Mouse (Mus musculus) urinary bladder, adult 18-20 months (tissue): ENCODE results near the gene Shroom1.
A peak's percentile ranks its signal among the peaks of the same experiment; 100 is the strongest.

ENCODE experiments used
- DNase-seq, 2 experiments: peaks; one replicate each; pipeline ENCODE4 v3.0.0; 2022; ENCODE audit warnings: low spot score in 2 of 2, mixed read lengths in 2 of 2

The Shroom1 gene

DNA sequence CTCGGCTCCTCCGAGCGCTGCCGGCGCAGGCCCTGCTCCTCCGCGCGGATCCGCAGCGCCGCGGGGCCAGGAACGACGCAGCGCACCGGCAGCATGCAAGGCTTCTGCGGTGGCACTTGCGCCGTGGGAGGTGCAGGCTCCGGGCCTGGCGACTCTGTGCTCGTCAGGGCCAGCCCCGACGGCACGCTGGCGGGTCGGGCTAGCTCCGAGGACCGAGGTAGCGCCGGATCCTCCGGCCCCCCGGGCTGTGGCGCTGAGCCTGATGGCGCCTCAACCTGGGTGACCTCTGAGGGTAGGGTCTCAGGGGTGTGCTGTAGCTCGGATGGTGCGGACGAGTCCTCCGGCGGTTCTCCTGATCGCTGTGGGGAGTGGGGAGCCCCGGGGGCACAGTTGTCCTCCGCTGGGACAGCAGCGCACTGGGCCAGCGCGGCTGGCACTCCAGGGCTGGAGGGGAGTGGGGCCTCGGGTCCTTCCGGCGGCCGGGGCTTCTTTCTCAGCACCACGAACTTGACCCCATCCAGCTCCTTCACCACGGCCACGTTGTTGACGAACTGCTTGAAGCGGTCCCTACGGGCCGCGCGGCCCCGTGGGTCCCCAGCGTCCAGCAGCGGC lies 22.3 kb downstream of the Shroom1 start:
- no peak for DNase-seq

DNA sequence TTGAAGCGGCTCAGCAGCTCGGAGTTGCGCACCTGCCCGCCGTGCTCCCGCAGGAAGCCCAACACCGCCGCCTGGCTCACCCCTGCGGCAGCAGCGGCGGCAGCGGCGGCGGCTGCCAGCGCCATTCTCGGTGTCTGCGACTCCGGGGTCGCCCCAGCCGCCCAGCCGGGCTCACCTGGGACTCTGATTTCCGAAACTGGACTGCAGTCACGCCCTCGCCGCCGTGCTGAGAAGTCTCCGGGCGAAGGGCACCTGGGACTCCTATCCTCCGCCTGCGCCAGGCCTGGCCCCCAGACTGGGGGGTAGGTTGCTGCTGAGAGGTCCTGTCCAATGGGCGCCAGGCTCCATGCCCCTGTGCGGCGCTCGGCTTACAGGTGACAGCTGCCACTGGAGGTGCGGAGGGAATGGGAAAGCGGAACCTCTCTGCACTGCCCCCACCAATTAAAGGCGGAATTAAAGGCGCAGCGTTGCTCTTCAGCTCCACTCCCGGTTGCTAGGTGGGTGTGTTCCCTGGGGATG lies 22.8 kb downstream of the Shroom1 start, which contains the start of the genes Gm9945 and Sowaha:
Gm9945 (plus strand) TSS at position 384 of the 519 bp plus-strand sequence.
Sowaha (minus strand) TSS at position 492 of the 519 bp plus-strand sequence.
- DNase-seq = peak; percentile 44 to 75

DNA sequence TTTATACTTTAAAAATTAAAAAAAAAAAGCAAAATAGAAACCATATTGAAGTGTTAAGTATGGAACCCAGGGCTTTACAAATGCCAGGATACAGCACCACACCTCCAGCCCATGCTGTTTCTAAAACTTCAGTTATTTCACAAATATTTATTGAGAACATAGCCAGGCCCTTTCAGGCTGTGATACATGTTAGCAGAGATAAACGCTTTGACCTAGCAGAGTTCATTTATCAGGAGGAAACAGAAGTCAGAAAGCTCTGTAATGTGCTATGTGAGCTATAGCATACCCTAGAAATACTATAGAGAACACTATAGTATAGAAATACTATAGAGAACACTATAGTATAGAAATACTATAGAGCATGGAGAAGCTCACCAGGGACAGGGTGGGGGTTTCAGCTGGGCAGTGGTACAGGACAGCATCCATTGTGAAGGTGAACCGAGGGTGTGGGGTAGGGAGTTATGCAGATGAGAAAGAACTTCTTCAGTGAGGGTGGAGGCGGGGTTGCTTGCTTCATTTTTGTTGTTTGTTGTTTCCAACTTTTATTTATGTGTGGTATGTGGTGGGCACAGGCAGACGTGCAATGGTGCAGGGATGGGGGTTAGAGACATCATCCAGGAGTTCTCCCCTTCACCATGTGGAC lies 24.2 kb downstream of the Shroom1 start:
- no peak for DNase-seq

DNA sequence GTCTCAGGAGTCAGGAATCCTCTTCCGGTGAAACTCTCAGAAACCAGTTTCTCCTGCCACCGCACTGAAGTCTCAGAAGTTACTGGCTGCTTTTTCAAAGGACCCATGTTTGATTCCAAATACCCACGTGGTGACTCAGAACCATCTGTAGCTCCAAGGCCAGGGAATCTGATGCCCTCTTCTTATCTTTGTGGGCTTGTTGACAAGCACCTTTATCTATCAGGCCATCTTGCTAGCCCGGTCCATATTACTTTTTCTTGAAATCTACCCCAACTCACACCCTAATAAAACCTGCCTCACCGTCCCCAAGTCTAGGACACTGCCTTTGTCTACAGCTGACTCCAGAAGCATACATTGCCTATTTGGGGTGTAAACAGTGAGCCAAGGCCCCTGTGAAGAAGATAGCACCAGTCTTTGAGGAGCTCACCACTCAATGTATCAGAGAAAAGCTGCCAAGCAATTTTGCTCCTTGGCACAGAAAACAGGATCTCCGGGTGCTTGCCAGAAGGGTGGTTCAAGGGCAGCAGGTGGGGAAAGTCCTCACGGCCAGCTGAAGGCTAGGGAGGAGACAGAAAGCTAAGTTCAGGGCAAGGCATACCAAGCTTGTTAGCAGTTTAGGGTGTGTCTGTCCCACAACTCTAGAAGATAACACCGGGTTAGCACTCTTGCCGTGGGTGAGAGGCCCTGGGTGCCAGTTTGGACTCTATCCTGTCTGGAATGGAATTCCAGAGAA lies 26.3 kb downstream of the Shroom1 start:
- DNase-seq = peak in 1 of 2 experiments; percentile 46

DNA sequence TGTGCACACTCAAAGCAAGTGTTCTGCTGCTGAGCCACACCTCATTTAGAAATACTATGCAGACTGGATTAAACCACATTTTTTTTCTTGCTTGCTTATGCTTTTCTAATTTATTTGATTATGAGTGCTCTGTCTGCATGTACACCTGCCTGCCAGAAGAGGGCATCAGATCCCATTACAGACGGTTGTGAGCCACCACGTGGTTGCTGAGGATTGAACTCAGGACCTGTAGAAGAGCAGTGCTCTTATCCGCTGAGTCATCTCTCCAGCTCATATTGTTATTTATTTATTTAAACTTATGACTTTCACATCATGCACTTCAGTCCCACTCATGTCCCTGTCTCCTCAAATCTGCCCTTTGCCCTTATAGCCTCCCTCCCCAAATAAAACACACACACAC lies 28.7 kb downstream of the Shroom1 start:
- DNase-seq = no peak

DNA sequence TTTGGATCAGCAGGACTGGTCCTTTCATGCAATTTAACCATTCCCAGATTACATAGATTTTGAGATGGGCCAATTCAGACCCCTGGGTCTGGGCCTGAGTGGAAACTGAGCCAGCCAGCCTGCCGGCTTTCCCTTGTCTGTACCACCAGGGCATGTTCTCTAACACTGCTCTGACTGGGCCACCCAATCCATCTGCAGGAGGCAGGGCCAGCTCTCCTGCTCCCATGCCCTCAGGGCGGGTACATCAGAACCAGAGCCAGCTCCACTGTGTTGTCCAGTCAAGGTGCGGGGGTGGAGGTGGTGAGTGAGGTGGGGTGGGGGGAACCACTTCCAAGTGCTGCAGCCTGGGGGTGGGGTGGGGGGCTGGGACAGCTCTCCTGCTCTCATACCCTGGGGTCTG lies 29.3 kb downstream of the Shroom1 start:
- no peak for DNase-seq

DNA sequence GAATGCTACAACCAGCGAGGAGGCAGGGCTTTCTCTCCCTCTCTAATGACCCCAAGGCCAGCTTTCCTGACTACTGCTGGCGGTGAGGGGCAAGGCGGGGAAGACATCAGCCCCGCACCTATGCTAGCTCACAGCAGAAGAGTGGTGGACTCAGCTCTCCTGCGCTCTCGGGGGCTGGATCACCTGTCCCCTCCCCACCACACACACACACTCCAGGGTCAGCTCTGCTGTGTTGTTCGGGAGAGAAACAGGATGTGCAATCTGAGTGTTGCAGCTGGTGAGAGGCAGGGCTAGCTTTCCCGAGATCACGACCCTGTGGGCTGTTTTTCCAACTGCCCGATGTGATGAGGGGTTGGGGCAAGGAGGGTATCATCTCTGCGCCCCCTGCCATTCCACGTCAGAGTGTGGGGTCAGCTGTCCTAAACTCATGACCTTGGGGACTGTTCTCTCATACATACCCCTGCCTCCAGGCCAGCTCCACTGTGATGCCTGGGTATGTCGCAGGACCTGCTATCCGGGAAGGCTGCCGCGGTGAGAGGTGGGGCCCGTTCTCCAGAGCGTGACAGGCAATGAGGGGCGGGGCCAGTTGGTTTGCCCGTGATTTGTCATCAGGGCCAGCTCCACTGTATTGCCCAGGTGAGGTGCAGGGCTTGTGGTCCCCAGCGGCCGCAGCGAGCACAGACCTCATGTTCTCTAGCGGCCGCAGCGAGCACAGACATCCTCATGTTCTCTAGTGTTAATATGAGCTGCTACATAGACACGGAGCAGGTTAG lies 30.0 kb downstream of the Shroom1 start:
- DNase-seq = peak; percentile 52 to 72

DNA sequence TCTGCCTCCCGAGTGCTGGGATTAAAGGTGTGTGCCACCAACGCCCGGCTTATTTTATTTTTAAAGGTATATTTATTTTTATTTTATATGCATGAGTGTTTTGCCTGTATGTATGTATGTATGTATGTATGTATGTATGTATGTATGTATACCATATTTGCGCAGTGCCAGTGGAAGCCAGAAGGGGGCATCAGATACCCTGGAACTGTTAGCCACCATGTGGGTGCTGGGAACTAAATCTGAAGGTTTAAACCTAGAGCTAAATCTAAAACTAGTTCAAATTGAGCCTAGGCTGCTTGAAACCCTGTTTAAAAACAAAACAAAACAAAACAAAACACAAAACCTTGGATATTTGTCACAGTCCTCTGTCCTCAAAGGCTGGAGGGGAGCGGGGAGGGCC lies 32.0 kb downstream of the Shroom1 start:
- DNase-seq = no peak

DNA sequence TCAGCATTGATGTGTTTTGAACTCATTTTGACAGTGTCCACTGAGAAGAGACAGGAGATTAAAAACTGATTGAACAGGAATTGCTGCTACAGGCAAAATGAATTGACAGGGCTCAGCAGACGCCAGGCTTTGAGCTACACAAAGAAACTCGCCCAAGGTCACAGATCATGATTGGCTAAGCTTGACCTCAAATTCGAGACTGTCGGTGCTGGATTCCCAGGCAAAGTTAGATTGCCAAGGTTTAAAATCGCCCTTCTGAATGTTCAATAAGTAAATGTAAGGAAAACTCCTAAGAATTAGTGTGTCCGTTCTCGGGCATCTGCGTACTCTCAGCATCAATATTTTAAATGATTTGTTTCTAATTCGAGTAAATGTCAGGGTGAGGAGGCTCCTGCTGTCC lies 32.4 kb downstream of the Shroom1 start:
- no peak for DNase-seq

DNA sequence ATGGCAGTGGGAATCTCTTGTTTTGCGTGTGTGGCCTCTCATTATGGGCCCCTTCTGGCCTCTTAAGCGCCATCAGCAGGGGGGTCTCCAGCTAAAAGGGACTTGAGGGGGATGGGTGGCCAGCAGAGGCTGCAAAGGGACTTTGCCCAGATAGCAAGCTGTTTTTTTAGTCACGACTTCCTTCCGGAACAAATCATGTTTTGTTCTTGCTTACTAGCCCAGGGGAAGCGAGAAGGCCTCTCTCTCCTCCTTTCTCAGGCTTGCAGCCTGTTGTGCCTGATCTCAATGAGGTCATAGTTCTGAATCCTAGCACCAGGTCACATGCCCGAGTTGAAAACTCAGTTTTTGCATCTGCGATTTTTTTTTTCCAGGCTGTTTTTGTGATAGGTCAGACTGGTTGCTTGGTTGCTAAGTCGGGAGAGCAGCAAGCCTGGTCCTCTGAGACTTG lies 35.0 kb downstream of the Shroom1 start:
- no peak for DNase-seq

DNA sequence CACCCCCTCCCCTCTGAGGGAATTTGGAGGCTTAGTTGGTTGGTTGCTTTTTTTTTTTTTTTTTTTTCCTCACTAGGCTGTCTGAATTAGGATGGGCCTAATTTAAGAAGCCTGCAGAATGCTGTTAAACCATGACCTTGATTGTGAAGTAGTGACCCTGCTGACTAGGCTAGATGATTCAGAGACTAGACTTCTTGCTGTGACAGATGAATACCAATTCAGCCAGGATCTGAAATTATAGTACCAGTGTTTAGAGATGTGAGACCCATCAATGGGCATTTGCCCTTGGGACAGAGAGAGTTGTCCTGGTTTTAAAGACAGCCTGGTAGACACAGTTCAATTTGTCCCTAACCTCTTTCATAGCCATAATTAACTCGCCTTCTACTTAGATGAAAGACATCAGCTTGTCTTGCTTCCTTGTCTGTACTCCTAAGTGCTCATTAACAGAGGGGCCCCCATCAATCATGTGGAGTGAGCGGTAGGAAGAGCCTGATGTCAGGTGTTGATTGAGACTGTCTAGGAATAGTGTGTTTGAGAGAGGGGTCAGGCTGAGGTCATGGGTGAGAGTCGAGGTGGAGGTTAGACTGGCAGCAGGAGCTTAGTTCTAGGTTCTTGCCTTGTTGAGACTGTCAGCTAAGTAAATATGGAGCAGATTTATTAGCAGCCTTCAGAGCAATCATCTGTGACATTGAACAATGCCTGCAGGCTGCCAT lies 36.4 kb downstream of the Shroom1 start:
- no peak for DNase-seq

DNA sequence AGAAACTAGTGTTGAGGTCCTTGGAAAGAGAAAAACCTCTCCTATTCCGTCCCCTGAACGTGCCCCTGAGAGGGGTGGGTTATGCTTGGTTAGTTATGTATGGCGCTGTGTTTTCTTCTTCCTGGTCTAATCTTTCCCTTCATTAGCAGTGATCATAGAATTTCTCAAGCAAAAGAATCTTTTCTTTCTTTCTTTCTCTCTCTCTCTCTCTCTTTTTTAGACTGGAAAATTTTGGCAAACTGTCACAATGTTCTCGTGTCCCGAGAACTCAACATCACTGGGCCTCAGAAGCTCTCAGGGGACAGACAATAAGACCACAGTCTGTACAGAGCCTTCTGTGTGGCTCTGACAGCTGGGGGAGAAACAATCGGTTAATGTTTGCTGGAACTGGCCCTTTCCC lies 38.4 kb downstream of the Shroom1 start:
- no peak for DNase-seq

DNA sequence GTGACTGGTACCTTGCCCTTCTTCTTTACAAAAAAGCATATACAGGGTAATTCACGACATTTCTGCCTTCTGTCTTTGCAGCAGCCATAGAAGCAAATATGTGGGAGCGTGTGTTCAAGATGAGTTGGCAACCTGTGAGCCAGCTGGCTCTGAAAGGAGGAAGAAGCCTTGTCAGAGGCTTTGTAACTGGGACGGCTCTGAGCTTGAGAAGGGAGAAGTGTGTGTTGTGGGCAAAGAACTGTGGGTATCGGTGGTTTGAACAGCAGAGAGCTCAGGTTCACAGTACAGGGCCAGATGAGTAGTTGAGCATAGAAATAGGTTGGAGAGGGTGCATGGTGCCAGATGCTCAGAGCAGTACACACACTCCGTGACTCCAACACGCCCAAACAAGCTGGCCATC lies 39.9 kb downstream of the Shroom1 start:
- no peak for DNase-seq

DNA sequence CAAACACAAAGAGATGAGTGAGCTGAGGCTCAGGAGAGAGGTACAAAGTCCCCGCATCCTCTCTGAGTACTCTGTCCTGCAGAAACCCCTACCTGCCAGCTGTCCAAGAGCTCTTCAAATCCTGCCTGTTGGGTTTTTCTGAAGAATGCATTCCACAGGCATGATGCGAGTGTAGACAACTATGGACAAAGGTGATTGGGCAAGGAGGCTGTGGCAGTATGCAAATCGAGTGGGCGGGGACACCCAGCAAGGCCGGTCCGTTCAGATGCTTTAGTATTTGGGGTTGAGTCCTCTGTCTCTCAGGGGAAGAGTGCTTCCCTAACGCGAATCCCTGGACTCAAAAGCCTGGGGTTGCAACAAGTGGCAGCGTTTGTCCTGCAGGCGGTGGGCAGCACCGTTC lies 43.6 kb downstream of the Shroom1 start:
- peak; percentile 39 to 65 for DNase-seq

DNA sequence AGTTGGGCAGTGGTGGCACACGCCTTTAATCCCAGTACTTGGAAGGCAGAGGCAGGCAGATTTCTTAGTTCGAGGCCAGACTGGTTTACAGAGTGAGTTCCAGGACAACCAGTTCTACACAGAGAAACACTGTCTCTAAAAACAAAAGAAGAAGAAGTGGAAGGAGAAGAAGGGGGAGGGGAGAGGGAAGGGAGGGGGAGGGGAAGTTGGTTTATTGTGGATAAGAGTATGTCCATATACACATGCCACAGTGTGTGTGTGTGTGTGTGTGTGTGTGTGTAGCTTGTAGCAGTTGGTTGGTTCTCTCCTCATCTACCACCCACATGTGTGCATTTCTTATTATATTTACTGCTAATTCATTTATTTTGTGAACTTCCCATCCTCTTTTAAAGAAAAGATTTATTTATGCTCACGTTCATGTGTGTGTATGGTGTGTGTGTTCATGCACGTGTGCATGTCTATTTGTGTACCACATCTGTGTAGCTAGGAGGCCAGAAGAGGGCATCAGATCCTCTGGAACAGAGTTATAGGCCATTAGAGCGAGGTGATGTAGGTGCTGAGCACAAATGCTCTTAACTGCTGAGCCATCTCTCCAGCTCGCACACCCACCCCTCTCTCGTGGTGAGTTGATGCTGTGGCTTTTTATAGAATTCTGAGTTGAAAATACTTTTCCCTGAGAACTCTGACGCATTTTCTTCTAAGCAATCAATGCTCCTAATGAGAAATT lies 45.2 kb downstream of the Shroom1 start:
- DNase-seq = no peak

DNA sequence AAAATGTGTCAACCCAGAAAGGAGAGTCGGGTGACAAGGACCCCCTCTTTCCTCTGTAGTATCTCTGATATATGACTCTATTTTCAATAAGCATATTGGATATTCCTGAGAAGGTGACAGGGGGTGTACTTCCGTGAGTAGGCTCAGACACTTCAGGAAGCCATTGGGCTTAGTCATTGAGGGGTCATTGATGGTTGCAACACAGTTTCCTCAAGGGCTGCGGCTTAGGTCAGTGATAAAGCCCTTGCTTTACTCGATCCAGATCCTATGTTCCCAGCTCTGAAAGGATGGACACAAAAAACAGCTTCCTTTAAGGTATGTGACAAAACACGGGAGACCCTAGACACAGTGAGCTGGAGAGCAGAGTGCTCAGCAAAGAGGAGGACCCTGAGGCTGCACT lies 46.7 kb downstream of the Shroom1 start:
- no peak for DNase-seq

DNA sequence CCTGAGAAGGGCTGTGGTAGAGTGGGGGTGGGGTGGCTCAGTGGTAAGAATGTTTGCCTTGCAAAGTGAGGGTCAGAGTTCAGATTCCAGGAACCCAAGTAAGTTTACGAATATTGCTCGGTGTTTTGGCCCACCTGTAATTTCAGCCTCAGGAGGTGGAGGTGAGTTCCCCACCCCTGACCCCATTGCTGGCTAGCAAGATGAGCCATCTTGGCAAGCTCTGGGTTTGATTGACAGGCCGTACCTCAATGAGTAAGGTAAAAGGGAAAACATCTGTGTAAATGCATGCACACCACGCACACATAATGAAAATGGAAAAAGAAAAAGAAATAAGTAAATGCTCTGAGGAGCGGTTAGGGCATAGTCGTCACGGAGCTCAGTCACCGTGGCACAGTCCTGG lies 47.4 kb downstream of the Shroom1 start:
- DNase-seq = no peak

DNA sequence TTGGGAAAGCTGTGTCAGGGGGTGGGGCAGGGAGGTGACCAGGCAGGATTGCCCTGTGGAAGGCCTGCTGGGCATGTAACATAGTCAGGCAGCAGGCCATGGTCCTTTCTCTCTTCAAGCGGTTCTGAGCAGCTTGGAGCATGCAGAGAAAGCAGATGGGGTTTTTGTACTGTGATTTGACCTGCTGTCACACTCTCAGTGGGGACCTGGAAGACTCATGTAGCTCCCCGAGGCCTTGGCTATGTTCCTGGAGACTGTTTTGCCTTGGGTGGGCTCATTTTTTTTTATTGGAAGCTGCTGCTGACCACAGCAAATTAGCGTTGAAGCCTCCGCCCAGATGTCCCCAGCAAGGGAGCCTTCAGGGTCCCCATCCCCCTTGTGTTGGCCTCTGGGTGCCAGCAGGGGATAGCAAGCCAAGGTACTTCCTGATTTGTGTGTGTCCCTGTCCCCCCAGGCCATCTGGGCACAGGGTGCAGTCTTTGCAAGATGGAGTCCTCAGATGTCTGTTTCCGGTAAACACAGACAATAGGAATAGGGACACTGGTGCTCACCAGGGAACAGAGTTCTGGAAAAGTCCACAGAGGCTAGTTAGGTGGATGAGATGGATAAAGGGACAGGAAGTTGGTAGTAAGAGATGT lies 48.1 kb downstream of the Shroom1 start:
- no peak for DNase-seq

DNA sequence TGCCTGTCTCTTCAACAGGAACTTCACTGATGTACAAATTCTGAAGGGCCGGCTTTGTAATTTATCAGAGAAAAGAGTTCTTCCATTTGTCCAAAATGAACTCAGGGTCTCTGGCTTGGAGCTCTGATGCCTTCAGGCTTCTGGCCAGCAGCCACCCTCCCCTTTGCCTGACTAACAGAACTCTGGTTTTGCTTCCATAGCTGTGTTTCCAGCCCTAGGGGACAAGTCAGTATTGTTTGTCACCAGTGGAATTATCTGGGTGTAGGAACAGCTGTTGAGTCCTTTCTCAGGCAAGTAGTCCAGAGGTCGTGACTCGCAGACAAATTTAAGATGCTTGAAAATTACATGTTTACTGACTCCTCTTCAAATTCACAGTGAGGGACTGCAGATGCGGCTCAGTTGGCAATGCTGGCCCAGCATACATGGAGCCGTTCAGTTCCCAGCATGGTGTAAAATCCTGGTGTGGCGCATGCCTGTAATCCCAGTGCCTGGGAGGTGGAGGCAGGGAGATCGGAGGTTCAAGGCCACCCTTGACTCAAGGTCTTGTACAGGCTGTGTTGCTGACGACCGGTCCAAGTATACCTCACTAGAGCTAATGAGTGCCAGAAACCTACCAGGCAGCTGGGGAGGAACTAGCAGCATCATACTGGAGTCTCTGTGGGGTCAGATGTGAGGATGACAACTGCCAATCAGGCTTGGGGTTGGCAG lies 50.2 kb downstream of the Shroom1 start:
- DNase-seq = no peak
